Mouse (Mus musculus): Measurements from ENCODE around the gene Svs2. TPM values are rescaled to one million over a fixed set of nuclear protein-coding genes. Genes with fewer than 3 reads are reported as not detected.
"Not testable (repeated sequence)": the region's sequence is repeated elsewhere in the genome, so short reads cannot be mapped to it uniquely, and the experiment has no call there.

Svs2 gene
- total and polyA plus RNA-seq, 3 experiments, result not detected

GRCm38 (mm10) chr2:164219295-164219694, 19.0 kb downstream of the Svs2 start:
- H3K79me2 ChIP-seq (replicated peaks; ENCODE audit: control insufficient read depth, insufficient read depth, low read length), result no peaks in the 10 kb centered on the region
- H3K4me3 ChIP-seq, result no peak overlapping the region
- DNase-seq, result no peak
- WGBS, result 83% methylated on average over 9 of the region's 9 CpGs
- no peak overlapping the region for H3K9ac ChIP-seq (ENCODE audit: low read depth, low read length)
- intact Hi-C loops (cut with DNase I), result no loop called here
- H3K27me3 ChIP-seq (ENCODE audit: control insufficient read depth, insufficient read depth, low read length), result no peaks in the 10 kb centered on the region
- no peak overlapping the region for H3K27ac ChIP-seq
- no peaks in the 10 kb centered on the region for H3K36me3 ChIP-seq (ENCODE audit: control insufficient read depth, insufficient read depth, low read length)
- no peaks in the 10 kb centered on the region for H3K4me1 ChIP-seq (ENCODE audit: control insufficient read depth, insufficient read depth, low read length)
- TF ChIP-seq EP300 (IDR thresholded peaks at IDR 0.05; ENCODE audit: insufficient read depth, low read depth, low read length) (no peak), POLR2A (IDR thresholded peaks at IDR 0.05; ENCODE audit: insufficient read depth, low read depth, low read length) (no peak)

- intact Hi-C loops (cut with DNase I), result no loop called here
- 86% methylated on average over 5 of the region's 5 CpGs for WGBS
- Histone ChIP-seq H3K4me3 (no peak overlapping the region), H3K79me2 (replicated peaks; ENCODE audit: control insufficient read depth, insufficient read depth, low read length) (no peaks in the 10 kb centered on the region), H3K27ac (no peak overlapping the region), H3K9ac (ENCODE audit: low read depth, low read length) (no peak overlapping the region), H3K4me1 (ENCODE audit: control insufficient read depth, insufficient read depth, low read length) (no peaks in the 10 kb centered on the region), H3K27me3 (ENCODE audit: control insufficient read depth, insufficient read depth, low read length) (no peaks in the 10 kb centered on the region), H3K36me3 (ENCODE audit: control insufficient read depth, insufficient read depth, low read length) (no peaks in the 10 kb centered on the region)
- DNase-seq, result no peak
- no peak for TF ChIP-seq POLR2A (IDR thresholded peaks at IDR 0.05; ENCODE audit: insufficient read depth, low read depth, low read length)
- no peak for TF ChIP-seq EP300 (IDR thresholded peaks at IDR 0.05; ENCODE audit: insufficient read depth, low read depth, low read length)
- no peak for TF ChIP-seq CTCF (IDR thresholded peaks at IDR 0.05)
These were observed 25.6 kb downstream of the Svs2 start for GRCm38 (mm10) chr2:164212711-164213110.

GRCm38 (mm10) chr2:164210892-164211291, 27.4 kb downstream of the Svs2 start:
- no peak overlapping the region for H3K9ac ChIP-seq (ENCODE audit: low read depth, low read length)
- H3K27ac ChIP-seq, result no peak overlapping the region
- no peak overlapping the region for H3K4me3 ChIP-seq
- no peaks in the 10 kb centered on the region for H3K27me3 ChIP-seq (ENCODE audit: control insufficient read depth, insufficient read depth, low read length)
- no peaks in the 10 kb centered on the region for H3K79me2 ChIP-seq (replicated peaks; ENCODE audit: control insufficient read depth, insufficient read depth, low read length)
- DNase-seq, result no peak
- WGBS, result 84% methylated on average over 4 of the region's 4 CpGs
- H3K36me3 ChIP-seq (ENCODE audit: control insufficient read depth, insufficient read depth, low read length), result no peaks in the 10 kb centered on the region
- TF ChIP-seq CTCF (IDR thresholded peaks at IDR 0.05) (no peak), POLR2A (IDR thresholded peaks at IDR 0.05; ENCODE audit: insufficient read depth, low read depth, low read length) (no peak), EP300 (IDR thresholded peaks at IDR 0.05; ENCODE audit: insufficient read depth, low read depth, low read length) (no peak)
- intact Hi-C loops (cut with DNase I), result no loop called here
- H3K4me1 ChIP-seq (ENCODE audit: control insufficient read depth, insufficient read depth, low read length), result no peaks in the 10 kb centered on the region

GRCm38 (mm10) chr2:164206676-164207075, 31.6 kb downstream of the Svs2 start:
- H3K36me3 ChIP-seq (ENCODE audit: control insufficient read depth, insufficient read depth, low read length), result no peaks in the 10 kb centered on the region
- WGBS, result 37% methylated on average over 4 of the region's 4 CpGs
- H3K4me3 ChIP-seq, result no peak overlapping the region
- DNase-seq, result no peak
- H3K4me1 ChIP-seq (ENCODE audit: control insufficient read depth, insufficient read depth, low read length), result no peaks in the 10 kb centered on the region
- no peaks in the 10 kb centered on the region for H3K27me3 ChIP-seq (ENCODE audit: control insufficient read depth, insufficient read depth, low read length)
- H3K79me2 ChIP-seq (replicated peaks; ENCODE audit: control insufficient read depth, insufficient read depth, low read length), result no peaks in the 10 kb centered on the region
- no peak overlapping the region for H3K9ac ChIP-seq (ENCODE audit: low read depth, low read length)
- intact Hi-C loops (cut with DNase I), result no loop called here
- H3K27ac ChIP-seq, result no peak overlapping the region
- TF ChIP-seq POLR2A (IDR thresholded peaks at IDR 0.05; ENCODE audit: insufficient read depth, low read depth, low read length) (no peak), CTCF (IDR thresholded peaks at IDR 0.05) (no peak), EP300 (IDR thresholded peaks at IDR 0.05; ENCODE audit: insufficient read depth, low read depth, low read length) (no peak)

- H3K36me3 ChIP-seq (ENCODE audit: control insufficient read depth, insufficient read depth, low read length); intact Hi-C loops (cut with DNase I); H3K27me3 ChIP-seq (ENCODE audit: control insufficient read depth, insufficient read depth, low read length); DNase-seq; H3K4me3 ChIP-seq; H3K79me2 ChIP-seq (replicated peaks; ENCODE audit: control insufficient read depth, insufficient read depth, low read length); H3K4me1 ChIP-seq (ENCODE audit: control insufficient read depth, insufficient read depth, low read length); H3K27ac ChIP-seq; H3K9ac ChIP-seq (ENCODE audit: low read depth, low read length): not testable (repeated sequence)
- WGBS, result 90% methylated on average over 10 of the region's 10 CpGs
These were observed 32.3 kb downstream of the Svs2 start for GRCm38 (mm10) chr2:164206011-164206410.

- no peak within 1 kb of the TSS for H3K9ac ChIP-seq (ENCODE audit: low read depth, low read length)
- no peaks in the 10 kb centered on the region for H3K36me3 ChIP-seq (ENCODE audit: control insufficient read depth, insufficient read depth, low read length)
- 74% methylated on average over 20 of the region's 20 CpGs for WGBS
- no peak within 1 kb of the TSS for H3K4me3 ChIP-seq
- H3K27me3 ChIP-seq (ENCODE audit: control insufficient read depth, insufficient read depth, low read length), result no peaks in the 10 kb centered on the region
- no peak for TF ChIP-seq EP300 (IDR thresholded peaks at IDR 0.05; ENCODE audit: insufficient read depth, low read depth, low read length)
- TF ChIP-seq POLR2A (IDR thresholded peaks at IDR 0.05; ENCODE audit: insufficient read depth, low read depth, low read length), result no peak
- TF ChIP-seq CTCF (IDR thresholded peaks at IDR 0.05), result no peak
- DNase-seq, result no peak
- no peaks in the 10 kb centered on the region for H3K79me2 ChIP-seq (replicated peaks; ENCODE audit: control insufficient read depth, insufficient read depth, low read length)
- no peaks in the 10 kb centered on the region for H3K4me1 ChIP-seq (ENCODE audit: control insufficient read depth, insufficient read depth, low read length)
- no peak within 1 kb of the TSS for H3K27ac ChIP-seq
- intact Hi-C loops (cut with DNase I), result no loop called here
These were observed 38.5 kb downstream of the Svs2 start, which contains the start of gene Wfdc15a for GRCm38 (mm10) chr2:164199626-164200327. TSS of gene Wfdc15a (minus strand) at chr2:164200130.
